Mouse (Mus musculus): ENCODE measurements around the gene Lrrc4. TPM values are rescaled to one million over a fixed set of nuclear protein-coding genes. Genes with fewer than 3 reads are reported as not detected.

The Lrrc4 gene
- polyA plus RNA-seq, 1 experiment from 2014 or later: 0.56 TPM

GRCm38 (mm10) chr6:28783953-28784352 lies 47.6 kb downstream of the Lrrc4 start:
- H3K4me3 ChIP-seq (ENCODE audit: low read depth, low read length): no peak overlapping the region
- no peak for ATAC-seq (replicated peaks; ENCODE audit: low FRiP score)
- peaks cover 11% of the 10 kb centered on the region for H3K4me1 ChIP-seq (replicated peaks; ENCODE audit: control insufficient read depth, insufficient read depth, low read length)
- no peak overlapping the region for H3K4me2 ChIP-seq
- H3K27me3 ChIP-seq (replicated peaks; ENCODE audit: control insufficient read depth, insufficient read depth, low read length): no peaks in the 10 kb centered on the region
- DNase-seq (ENCODE audit: low spot score): no peak
- H3K36me3 ChIP-seq (ENCODE audit: control insufficient read depth, insufficient read depth, low read length): no peaks in the 10 kb centered on the region; the same call in 1 of the 2 replicates
- no peaks in the 10 kb centered on the region for H3K9me3 ChIP-seq (ENCODE audit: control insufficient read depth, low read length)
- H3K27ac ChIP-seq (ENCODE audit: low read depth, low read length): no peak overlapping the region
- 83% methylated on average over 5 of the region's 5 CpGs for WGBS
- H3K9ac ChIP-seq (ENCODE audit: low read depth, low read length): no peak overlapping the region

DNA sequence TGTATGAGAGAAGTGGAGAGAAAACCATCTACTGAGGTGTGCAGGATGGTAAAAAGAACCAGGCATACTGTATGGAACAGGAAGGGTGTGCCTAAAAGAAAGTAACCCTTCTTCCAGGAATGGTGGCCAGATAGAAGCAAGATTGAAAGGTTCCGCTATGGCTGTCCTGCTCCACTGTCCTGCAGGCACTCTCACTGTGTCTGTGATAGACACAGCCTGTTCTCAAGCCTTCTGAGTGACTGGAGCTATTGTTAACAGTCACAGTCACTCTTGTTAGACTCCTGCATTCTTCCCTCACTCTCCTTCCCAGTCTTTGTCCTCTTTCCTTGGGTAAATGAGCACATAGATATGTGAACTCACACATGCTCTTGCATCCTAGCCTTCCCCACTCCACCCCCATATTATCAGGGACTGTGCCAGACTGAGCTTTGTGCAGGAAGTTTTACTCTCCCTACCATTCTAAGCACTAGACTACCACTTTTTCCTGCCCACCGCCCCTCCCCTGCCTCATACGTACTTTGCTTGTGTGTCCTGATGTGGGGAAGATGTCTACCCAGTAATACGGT lies 48.4 kb downstream of the Lrrc4 start:
- no peak overlapping the region for H3K9ac ChIP-seq (ENCODE audit: low read depth, low read length)
- H3K27ac ChIP-seq (ENCODE audit: low read depth, low read length): 0 out of 2 replicates have a peak overlapping the region, but pooled peaks have one; percentile 0
- H3K4me3 ChIP-seq (ENCODE audit: low read depth, low read length): no peak overlapping the region
- peaks cover 11% of the 10 kb centered on the region for H3K4me1 ChIP-seq (replicated peaks; ENCODE audit: control insufficient read depth, insufficient read depth, low read length)
- ATAC-seq (replicated peaks; ENCODE audit: low FRiP score): no peak
- H3K27me3 ChIP-seq (replicated peaks; ENCODE audit: control insufficient read depth, insufficient read depth, low read length): no peaks in the 10 kb centered on the region
- DNase-seq (ENCODE audit: low spot score): no peak
- no peaks in the 10 kb centered on the region for H3K9me3 ChIP-seq (ENCODE audit: control insufficient read depth, low read length)
- WGBS: 81% methylated on average over 4 of the region's 4 CpGs
- H3K4me2 ChIP-seq: no peak overlapping the region
- H3K36me3 ChIP-seq (ENCODE audit: control insufficient read depth, insufficient read depth, low read length): no peaks in the 10 kb centered on the region; the same call in 1 of the 2 replicates

GRCm38 (mm10) chr6:28781696-28782095 lies 49.9 kb downstream of the Lrrc4 start:
- no peaks in the 10 kb centered on the region for H3K27me3 ChIP-seq (replicated peaks; ENCODE audit: control insufficient read depth, insufficient read depth, low read length)
- no peak overlapping the region for H3K4me3 ChIP-seq (ENCODE audit: low read depth, low read length)
- H3K9me3 ChIP-seq (ENCODE audit: control insufficient read depth, low read length): no peaks in the 10 kb centered on the region
- H3K27ac ChIP-seq (ENCODE audit: low read depth, low read length): no peak overlapping the region
- H3K36me3 ChIP-seq (ENCODE audit: control insufficient read depth, insufficient read depth, low read length): no peaks in the 10 kb centered on the region; the same call in 1 of the 2 replicates
- ATAC-seq (replicated peaks; ENCODE audit: low FRiP score) (no peak), DNase-seq (ENCODE audit: low spot score) (no peak)
- H3K9ac ChIP-seq (ENCODE audit: low read depth, low read length): no peak overlapping the region
- 75% methylated on average over 3 of the region's 3 CpGs for WGBS
- H3K4me1 ChIP-seq (replicated peaks; ENCODE audit: control insufficient read depth, insufficient read depth, low read length): peaks cover 4% of the 10 kb centered on the region; the same call in 1 of the 2 replicates
- H3K4me2 ChIP-seq: no peak overlapping the region

GRCm38 (mm10) chr6:28771331-28771730 lies 60.2 kb downstream of the Lrrc4 start:
- H3K4me3 ChIP-seq (ENCODE audit: low read depth, low read length): no peak overlapping the region
- no peaks in the 10 kb centered on the region for H3K9me3 ChIP-seq (ENCODE audit: control insufficient read depth, low read length)
- no peaks in the 10 kb centered on the region for H3K27me3 ChIP-seq (replicated peaks; ENCODE audit: control insufficient read depth, insufficient read depth, low read length)
- no peaks in the 10 kb centered on the region for H3K4me1 ChIP-seq (replicated peaks; ENCODE audit: control insufficient read depth, insufficient read depth, low read length)
- no peak overlapping the region for H3K4me2 ChIP-seq
- WGBS: 64% methylated on average over 2 of the region's 2 CpGs
- DNase-seq (ENCODE audit: low spot score): no peak
- no peak overlapping the region for H3K9ac ChIP-seq (ENCODE audit: low read depth, low read length)
- no peak for ATAC-seq (replicated peaks; ENCODE audit: low FRiP score)
- no peak overlapping the region for H3K27ac ChIP-seq (ENCODE audit: low read depth, low read length)
- H3K36me3 ChIP-seq (ENCODE audit: control insufficient read depth, insufficient read depth, low read length): peaks cover 3% of the 10 kb centered on the region; the same call in 1 of the 2 replicates

- H3K4me2 ChIP-seq: no peak overlapping the region
- no peaks in the 10 kb centered on the region for H3K27me3 ChIP-seq (replicated peaks; ENCODE audit: control insufficient read depth, insufficient read depth, low read length)
- no peaks in the 10 kb centered on the region for H3K4me1 ChIP-seq (replicated peaks; ENCODE audit: control insufficient read depth, insufficient read depth, low read length)
- ATAC-seq (replicated peaks; ENCODE audit: low FRiP score): no peak
- no peak for DNase-seq (ENCODE audit: low spot score)
- 81% methylated on average over 6 of the region's 6 CpGs for WGBS
- H3K9ac ChIP-seq (ENCODE audit: low read depth, low read length): no peak overlapping the region
- H3K4me3 ChIP-seq (ENCODE audit: low read depth, low read length): no peak overlapping the region
- H3K36me3 ChIP-seq (ENCODE audit: control insufficient read depth, insufficient read depth, low read length): peaks cover 3% of the 10 kb centered on the region; the same call in 1 of the 2 replicates
- H3K27ac ChIP-seq (ENCODE audit: low read depth, low read length): no peak overlapping the region
- H3K9me3 ChIP-seq (ENCODE audit: control insufficient read depth, low read length): no peaks in the 10 kb centered on the region
Observed at GRCm38 (mm10) chr6:28767891-28768481, 63.6 kb downstream of the Lrrc4 start.

DNA sequence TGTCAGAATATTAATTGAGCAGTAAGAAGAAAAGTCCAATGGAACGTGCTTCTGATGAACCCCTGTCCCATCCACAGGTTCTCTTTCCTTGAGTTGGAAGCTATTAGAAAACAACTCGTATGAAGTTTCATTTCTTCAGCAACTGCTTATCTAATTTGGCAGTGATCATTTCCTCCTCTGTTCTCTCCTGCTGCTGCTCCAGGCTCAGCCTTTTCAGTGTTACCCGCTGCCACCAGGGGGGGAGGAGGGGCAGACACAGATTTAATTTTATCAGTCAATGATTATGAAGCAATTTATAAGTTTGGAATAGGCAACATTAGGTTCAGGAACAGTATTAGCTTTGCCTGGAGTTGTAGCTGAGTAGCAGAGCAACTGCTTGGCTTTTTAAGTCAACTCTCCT lies 64.9 kb downstream of the Lrrc4 start:
- Histone ChIP-seq H3K4me1 (replicated peaks; ENCODE audit: control insufficient read depth, insufficient read depth, low read length) (no peaks in the 10 kb centered on the region), H3K4me3 (ENCODE audit: low read depth, low read length) (no peak overlapping the region), H3K36me3 (ENCODE audit: control insufficient read depth, insufficient read depth, low read length) (peaks cover 3% of the 10 kb centered on the region; the same call in 1 of the 2 replicates), H3K4me2 (no peak overlapping the region), H3K9ac (ENCODE audit: low read depth, low read length) (no peak overlapping the region), H3K27ac (ENCODE audit: low read depth, low read length) (no peak overlapping the region), H3K9me3 (ENCODE audit: control insufficient read depth, low read length) (no peaks in the 10 kb centered on the region), H3K27me3 (replicated peaks; ENCODE audit: control insufficient read depth, insufficient read depth, low read length) (no peaks in the 10 kb centered on the region)
- DNase-seq (ENCODE audit: low spot score): no peak
- no peak for ATAC-seq (replicated peaks; ENCODE audit: low FRiP score)
- WGBS: 68% methylated on average over 3 of the region's 3 CpGs

- Histone ChIP-seq H3K36me3 (ENCODE audit: control insufficient read depth, insufficient read depth, low read length) (no peaks in the 10 kb centered on the region), H3K27me3 (replicated peaks; ENCODE audit: control insufficient read depth, insufficient read depth, low read length) (no peaks in the 10 kb centered on the region), H3K9ac (ENCODE audit: low read depth, low read length) (no peak overlapping the region), H3K9me3 (ENCODE audit: control insufficient read depth, low read length) (no peaks in the 10 kb centered on the region), H3K4me3 (ENCODE audit: low read depth, low read length) (no peak overlapping the region), H3K27ac (ENCODE audit: low read depth, low read length) (no peak overlapping the region), H3K4me1 (replicated peaks; ENCODE audit: control insufficient read depth, insufficient read depth, low read length) (no peaks in the 10 kb centered on the region), H3K4me2 (no peak overlapping the region)
- ATAC-seq (replicated peaks; ENCODE audit: low FRiP score) (no peak), DNase-seq (ENCODE audit: low spot score) (no peak)
- WGBS: 49% methylated on average over 5 of the region's 5 CpGs
Observed at GRCm38 (mm10) chr6:28762132-28762775, 69.3 kb downstream of the Lrrc4 start.

GRCm38 (mm10) chr6:28761728-28762127 lies 69.8 kb downstream of the Lrrc4 start:
- no peak for DNase-seq (ENCODE audit: low spot score)
- Histone ChIP-seq H3K4me1 (replicated peaks; ENCODE audit: control insufficient read depth, insufficient read depth, low read length) (no peaks in the 10 kb centered on the region), H3K4me2 (no peak overlapping the region), H3K36me3 (ENCODE audit: control insufficient read depth, insufficient read depth, low read length) (no peaks in the 10 kb centered on the region), H3K27me3 (replicated peaks; ENCODE audit: control insufficient read depth, insufficient read depth, low read length) (no peaks in the 10 kb centered on the region), H3K4me3 (ENCODE audit: low read depth, low read length) (no peak overlapping the region), H3K27ac (ENCODE audit: low read depth, low read length) (no peak overlapping the region), H3K9ac (ENCODE audit: low read depth, low read length) (no peak overlapping the region), H3K9me3 (ENCODE audit: control insufficient read depth, low read length) (no peaks in the 10 kb centered on the region)
- no peak for ATAC-seq (replicated peaks; ENCODE audit: low FRiP score)
- 63% methylated on average over 3 of the region's 3 CpGs for WGBS

Measured in liver, embryonic 11.5 days (tissue).